Mouse (Mus musculus): Measurements from ENCODE around the gene Cryge. TPM values are rescaled to one million over a fixed set of nuclear protein-coding genes. Genes with fewer than 3 reads are reported as not detected.

Cryge gene
- polyA plus RNA-seq, 1 experiment from 2014 or later: not detected

- ATAC-seq (replicated peaks; ENCODE audit: extremely low read depth, insufficient read depth, low FRiP score): no peak
- H3K4me3 ChIP-seq (ENCODE audit: low read length): no peak overlapping the region
- H3K9me3 ChIP-seq (replicated peaks; ENCODE audit: control insufficient read depth, low read length): no peaks in the 10 kb centered on the region
- H3K27me3 ChIP-seq (ENCODE audit: control insufficient read depth, insufficient read depth, low read length): no peaks in the 10 kb centered on the region
- H3K9ac ChIP-seq (ENCODE audit: low read length): no peak overlapping the region
- H3K4me1 ChIP-seq (ENCODE audit: control insufficient read depth, insufficient read depth, low read length): no peaks in the 10 kb centered on the region
- no peaks in the 10 kb centered on the region for H3K36me3 ChIP-seq (ENCODE audit: control insufficient read depth, insufficient read depth)
- no peak overlapping the region for H3K4me2 ChIP-seq (ENCODE audit: low read depth, low read length)
- WGBS: 88% methylated on average over 15 of the region's 15 CpGs
- H3K27ac ChIP-seq (ENCODE audit: low read length): no peak overlapping the region
These were observed 13.3 kb upstream of the Cryge start for GRCm38 (mm10) chr1:65064201-65064600.

- no peaks in the 10 kb centered on the region for H3K4me1 ChIP-seq (ENCODE audit: control insufficient read depth, insufficient read depth, low read length)
- H3K27me3 ChIP-seq (ENCODE audit: control insufficient read depth, insufficient read depth, low read length): no peaks in the 10 kb centered on the region
- no peak within 1 kb of the TSS for H3K9ac ChIP-seq (ENCODE audit: low read length)
- no peak within 1 kb of the TSS for H3K4me2 ChIP-seq (ENCODE audit: low read depth, low read length)
- H3K36me3 ChIP-seq (ENCODE audit: control insufficient read depth, insufficient read depth): no peaks in the 10 kb centered on the region
- H3K4me3 ChIP-seq (ENCODE audit: low read length): no peak within 1 kb of the TSS
- no peak for ATAC-seq (replicated peaks; ENCODE audit: extremely low read depth, insufficient read depth, low FRiP score)
- no peaks in the 10 kb centered on the region for H3K9me3 ChIP-seq (replicated peaks; ENCODE audit: control insufficient read depth, low read length)
- 78% methylated on average over 8 of the region's 8 CpGs for WGBS
- no peak within 1 kb of the TSS for H3K27ac ChIP-seq (ENCODE audit: low read length)
These were observed 12.4 kb upstream of the Cryge start, which contains the start of gene Crygd for GRCm38 (mm10) chr1:65063352-65063751. Gene Crygd, minus strand, starts transcription at chr1:65063452.

- H3K4me2 ChIP-seq (ENCODE audit: low read depth, low read length): no peak overlapping the region
- no peaks in the 10 kb centered on the region for H3K4me1 ChIP-seq (ENCODE audit: control insufficient read depth, insufficient read depth, low read length)
- no peak for ATAC-seq (replicated peaks; ENCODE audit: extremely low read depth, insufficient read depth, low FRiP score)
- H3K9ac ChIP-seq (ENCODE audit: low read length): no peak overlapping the region
- H3K4me3 ChIP-seq (ENCODE audit: low read length): no peak overlapping the region
- no peaks in the 10 kb centered on the region for H3K9me3 ChIP-seq (replicated peaks; ENCODE audit: control insufficient read depth, low read length)
- no peak overlapping the region for H3K27ac ChIP-seq (ENCODE audit: low read length)
- WGBS: 10% methylated on average over 2 of the region's 2 CpGs
- H3K27me3 ChIP-seq (ENCODE audit: control insufficient read depth, insufficient read depth, low read length): no peaks in the 10 kb centered on the region
- no peaks in the 10 kb centered on the region for H3K36me3 ChIP-seq (ENCODE audit: control insufficient read depth, insufficient read depth)
These were observed 1.2 kb upstream of the Cryge start for GRCm38 (mm10) chr1:65052140-65052539.

DNA sequence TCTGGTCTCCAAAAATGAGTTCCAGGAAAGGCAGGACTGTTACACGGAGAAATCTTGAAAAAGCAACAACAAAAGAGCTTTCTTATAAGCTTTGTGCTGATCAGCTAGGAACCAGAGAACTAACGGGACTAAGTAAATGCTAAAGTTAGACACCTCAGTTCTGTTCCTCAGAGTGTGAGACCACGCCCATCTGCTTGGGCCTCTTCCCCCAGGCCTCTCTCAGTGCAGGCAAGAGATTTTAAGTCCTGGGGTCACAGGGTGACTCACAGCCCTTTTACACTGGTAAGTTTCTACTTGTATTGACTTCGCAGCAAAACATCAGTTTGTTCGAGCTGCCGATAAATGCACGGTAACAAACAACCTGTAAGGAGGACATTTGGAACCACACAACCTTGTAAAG is 747 bp upstream of the Cryge start:
- 58% methylated on average over 7 of the region's 7 CpGs for WGBS
- ATAC-seq (replicated peaks; ENCODE audit: extremely low read depth, insufficient read depth, low FRiP score): no peak

DNA sequence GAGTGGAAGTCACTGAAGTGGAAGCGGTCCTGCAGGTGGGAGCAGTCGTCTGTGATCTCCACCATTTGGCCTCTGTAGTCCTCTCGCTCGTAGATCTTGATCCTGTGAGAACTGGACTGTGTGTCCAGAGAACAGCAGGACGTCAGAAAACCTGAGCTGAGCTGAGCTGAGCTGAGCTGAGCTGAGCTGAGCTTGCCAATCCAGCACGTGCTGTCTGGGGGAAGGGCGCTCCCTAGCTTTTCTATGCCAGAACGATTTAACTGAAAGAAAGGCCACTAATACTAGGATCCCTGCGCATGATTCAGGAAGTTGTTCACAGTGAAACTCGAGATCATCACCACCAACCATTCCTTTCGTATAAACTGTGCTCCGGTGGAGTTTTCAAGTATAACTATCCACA is 2.2 kb downstream of the Cryge start:
- no peak for ATAC-seq (replicated peaks; ENCODE audit: extremely low read depth, insufficient read depth, low FRiP score)
- Histone ChIP-seq H3K9me3 (replicated peaks; ENCODE audit: control insufficient read depth, low read length) (no peaks in the 10 kb centered on the region), H3K4me2 (ENCODE audit: low read depth, low read length) (no peak overlapping the region), H3K27ac (ENCODE audit: low read length) (no peak overlapping the region), H3K9ac (ENCODE audit: low read length) (no peak overlapping the region), H3K27me3 (ENCODE audit: control insufficient read depth, insufficient read depth, low read length) (no peaks in the 10 kb centered on the region), H3K4me3 (ENCODE audit: low read length) (no peak overlapping the region), H3K36me3 (ENCODE audit: control insufficient read depth, insufficient read depth) (no peaks in the 10 kb centered on the region), H3K4me1 (ENCODE audit: control insufficient read depth, insufficient read depth, low read length) (no peaks in the 10 kb centered on the region)
- WGBS: 57% methylated on average over 12 of the region's 12 CpGs

More for the DNA sequence above, 747 bp upstream of the Cryge start:
- Histone ChIP-seq H3K9ac (ENCODE audit: low read length) (no peak overlapping the region), H3K27me3 (ENCODE audit: control insufficient read depth, insufficient read depth, low read length) (no peaks in the 10 kb centered on the region), H3K4me1 (ENCODE audit: control insufficient read depth, insufficient read depth, low read length) (no peaks in the 10 kb centered on the region), H3K4me2 (ENCODE audit: low read depth, low read length) (no peak overlapping the region), H3K4me3 (ENCODE audit: low read length) (no peak overlapping the region), H3K36me3 (ENCODE audit: control insufficient read depth, insufficient read depth) (no peaks in the 10 kb centered on the region), H3K27ac (ENCODE audit: low read length) (no peak overlapping the region), H3K9me3 (replicated peaks; ENCODE audit: control insufficient read depth, low read length) (no peaks in the 10 kb centered on the region)

DNA sequence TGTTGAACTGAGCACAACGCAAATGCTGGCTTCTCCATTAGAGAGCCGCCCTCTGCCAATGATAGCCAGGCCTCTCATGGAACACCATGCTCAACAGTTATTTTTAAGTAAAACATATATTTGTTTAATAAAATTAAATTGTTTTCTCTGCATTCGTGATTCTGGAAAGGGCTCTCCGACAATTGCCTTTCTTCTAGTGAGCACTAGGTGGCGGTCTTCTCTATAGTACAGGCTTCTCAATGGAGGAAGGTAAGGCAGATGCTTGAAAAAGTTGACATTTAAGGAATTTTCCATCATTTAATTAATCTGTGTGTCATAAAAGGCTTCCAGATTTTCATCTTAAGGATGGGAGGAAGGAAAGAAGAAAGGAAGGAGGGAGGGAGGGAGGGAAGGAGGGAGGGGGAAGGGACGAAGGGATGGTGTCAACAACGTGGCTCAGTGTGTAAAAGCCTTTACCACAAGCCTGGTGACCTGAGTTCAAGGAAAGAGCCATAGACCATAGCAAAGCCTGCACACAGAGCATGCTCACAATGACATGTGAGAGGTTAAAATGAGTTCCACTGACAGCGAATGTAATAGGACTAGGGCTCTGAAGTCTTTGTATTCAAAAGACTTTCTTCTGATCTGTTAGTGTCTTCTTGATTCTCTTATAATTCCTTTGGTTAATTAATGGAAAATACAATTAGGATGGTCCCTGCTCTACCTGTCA is 4.4 kb downstream of the Cryge start:
- no peak overlapping the region for H3K27ac ChIP-seq (ENCODE audit: low read length)
- H3K4me2 ChIP-seq (ENCODE audit: low read depth, low read length): no peak overlapping the region
- H3K27me3 ChIP-seq (ENCODE audit: control insufficient read depth, insufficient read depth, low read length): no peaks in the 10 kb centered on the region
- H3K9me3 ChIP-seq (replicated peaks; ENCODE audit: control insufficient read depth, low read length): no peaks in the 10 kb centered on the region
- WGBS: 41% methylated on average over 8 of the region's 8 CpGs
- ATAC-seq (replicated peaks; ENCODE audit: extremely low read depth, insufficient read depth, low FRiP score): no peak
- H3K9ac ChIP-seq (ENCODE audit: low read length): no peak overlapping the region
- H3K4me1 ChIP-seq (ENCODE audit: control insufficient read depth, insufficient read depth, low read length): no peaks in the 10 kb centered on the region
- no peaks in the 10 kb centered on the region for H3K36me3 ChIP-seq (ENCODE audit: control insufficient read depth, insufficient read depth)
- no peak overlapping the region for H3K4me3 ChIP-seq (ENCODE audit: low read length)

DNA sequence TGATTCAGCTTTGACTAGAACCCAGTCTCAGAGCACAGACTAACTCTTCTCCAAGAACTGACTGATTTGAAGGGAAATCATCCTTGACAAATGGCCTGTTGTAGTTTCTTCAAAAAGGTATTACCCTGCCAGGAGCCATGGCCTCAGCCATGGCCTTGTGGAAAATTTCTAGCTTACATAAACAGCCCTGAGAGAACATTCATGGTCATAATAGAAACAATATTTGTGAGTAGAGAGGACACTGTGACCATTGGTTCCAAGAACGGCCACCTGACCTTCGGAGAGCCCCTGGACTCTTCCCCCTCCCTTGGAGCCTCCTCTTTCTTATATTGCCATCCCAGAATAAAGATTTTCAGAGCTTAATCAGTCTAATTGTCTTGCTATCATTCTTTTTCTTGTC is 7.5 kb downstream of the Cryge start:
- no peaks in the 10 kb centered on the region for H3K27me3 ChIP-seq (ENCODE audit: control insufficient read depth, insufficient read depth, low read length)
- no peak overlapping the region for H3K27ac ChIP-seq (ENCODE audit: low read length)
- H3K36me3 ChIP-seq (ENCODE audit: control insufficient read depth, insufficient read depth): no peaks in the 10 kb centered on the region
- H3K9ac ChIP-seq (ENCODE audit: low read length): no peak overlapping the region
- no peak overlapping the region for H3K4me2 ChIP-seq (ENCODE audit: low read depth, low read length)
- no peak overlapping the region for H3K4me3 ChIP-seq (ENCODE audit: low read length)
- no peak for ATAC-seq (replicated peaks; ENCODE audit: extremely low read depth, insufficient read depth, low FRiP score)
- WGBS: 75% methylated on average over 2 of the region's 2 CpGs
- no peaks in the 10 kb centered on the region for H3K9me3 ChIP-seq (replicated peaks; ENCODE audit: control insufficient read depth, low read length)
- H3K4me1 ChIP-seq (ENCODE audit: control insufficient read depth, insufficient read depth, low read length): no peaks in the 10 kb centered on the region

DNA sequence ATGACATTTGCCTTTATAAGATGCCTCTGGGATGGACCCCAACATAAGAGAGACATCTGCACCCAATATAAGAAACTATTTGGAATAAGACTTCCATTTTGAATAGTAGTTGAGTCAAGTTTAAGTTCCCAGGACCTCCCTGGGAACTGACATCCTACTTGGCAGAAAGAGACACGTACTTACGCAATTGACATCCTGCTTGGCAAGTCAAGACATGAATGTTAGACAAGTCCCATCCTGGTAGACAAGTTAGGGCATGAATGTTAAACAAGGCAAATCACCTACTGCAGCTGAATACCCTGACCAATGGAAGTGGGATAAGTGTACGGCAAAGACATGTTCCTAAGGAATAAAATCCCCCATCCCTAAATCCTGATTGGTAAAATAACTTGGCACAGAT is 9.1 kb downstream of the Cryge start:
- H3K9ac ChIP-seq (ENCODE audit: low read length): no peak overlapping the region
- no peak for ATAC-seq (replicated peaks; ENCODE audit: extremely low read depth, insufficient read depth, low FRiP score)

GRCm38 (mm10) chr1:65040806-65041205 is 10.1 kb downstream of the Cryge start:
- no peak for ATAC-seq (replicated peaks; ENCODE audit: extremely low read depth, insufficient read depth, low FRiP score)
- Histone ChIP-seq H3K36me3 (ENCODE audit: control insufficient read depth, insufficient read depth) (no peaks in the 10 kb centered on the region), H3K27me3 (ENCODE audit: control insufficient read depth, insufficient read depth, low read length) (no peaks in the 10 kb centered on the region), H3K9ac (ENCODE audit: low read length) (no peak overlapping the region), H3K27ac (ENCODE audit: low read length) (no peak overlapping the region), H3K4me3 (ENCODE audit: low read length) (no peak overlapping the region), H3K4me2 (ENCODE audit: low read depth, low read length) (no peak overlapping the region), H3K9me3 (replicated peaks; ENCODE audit: control insufficient read depth, low read length) (no peaks in the 10 kb centered on the region), H3K4me1 (ENCODE audit: control insufficient read depth, insufficient read depth, low read length) (no peaks in the 10 kb centered on the region)
- 67% methylated on average over 6 of the region's 6 CpGs for whole genome bisulfite sequencing

More for the DNA sequence above, 9.1 kb downstream of the Cryge start:
- no peak overlapping the region for H3K4me3 ChIP-seq (ENCODE audit: low read length)
- no peaks in the 10 kb centered on the region for H3K9me3 ChIP-seq (replicated peaks; ENCODE audit: control insufficient read depth, low read length)
- H3K4me1 ChIP-seq (ENCODE audit: control insufficient read depth, insufficient read depth, low read length): no peaks in the 10 kb centered on the region
- no peaks in the 10 kb centered on the region for H3K36me3 ChIP-seq (ENCODE audit: control insufficient read depth, insufficient read depth)
- H3K4me2 ChIP-seq (ENCODE audit: low read depth, low read length): no peak overlapping the region
- WGBS: 87% methylated on average over 3 of the region's 3 CpGs
- no peak overlapping the region for H3K27ac ChIP-seq (ENCODE audit: low read length)
- no peaks in the 10 kb centered on the region for H3K27me3 ChIP-seq (ENCODE audit: control insufficient read depth, insufficient read depth, low read length)
